Mouse (Mus musculus) limb, embryonic 14.5 days (tissue): ENCODE measurements around the gene Plekhm1. TPM values are rescaled to one million over a fixed set of nuclear protein-coding genes. Genes with fewer than 3 reads are reported as not detected.

Experiments used
- ATAC-seq: fragments of 200-750 bp; cut with Nextera tagmentation; 2 replicates; pipeline ENCODE4 v1.8.0; 2017; ENCODE audit warnings: low read depth, moderate number of reproducible peaks, moderate TSS enrichment; ENCODE audit not compliant: low FRiP score
- DNase-seq: peaks from one replicate; pipeline ENCODE4 v3.0.0-alpha.2; 2015; ENCODE audit warnings: low spot score
- H3K27ac ChIP-seq: fragments of 300-500 bp; sonication (generic); replicated peaks from 2 replicates; pipeline ENCODE4 v1.5.1; 2014; ENCODE audit warnings: low read depth, mild to moderate bottlenecking, low read length, moderate library complexity, mixed read lengths
- H3K27me3 ChIP-seq: fragments of 300-500 bp; sonication (generic); 2 replicates; pipeline ENCODE4 v1.6.1; 2014; ENCODE audit warnings: low read length, mixed read lengths; ENCODE audit not compliant: control insufficient read depth, insufficient read depth
- H3K36me3 ChIP-seq: fragments of 300-500 bp; sonication (generic); 2 replicates; pipeline ENCODE4 v1.6.1; 2014; ENCODE audit warnings: mild to moderate bottlenecking, low read length, moderate library complexity, mixed read lengths; ENCODE audit not compliant: control insufficient read depth, insufficient read depth
- H3K4me1 ChIP-seq: fragments of 300-500 bp; sonication (generic); 2 replicates; pipeline ENCODE4 v1.6.1; 2014; ENCODE audit warnings: antibody characterized with exemption, low read length, mixed read lengths; ENCODE audit not compliant: control insufficient read depth, insufficient read depth
- H3K4me2 ChIP-seq: fragments of 300-500 bp; sonication (generic); replicated peaks from 2 replicates; pipeline ENCODE4 v1.6.1; 2014; ENCODE audit warnings: low read depth, mild to moderate bottlenecking, low read length, moderate library complexity; ENCODE audit not compliant: severe bottlenecking
- H3K4me3 ChIP-seq: fragments of 300-500 bp; sonication (generic); replicated peaks from 2 replicates; pipeline ENCODE4 v1.5.1; 2014; ENCODE audit warnings: low read length
- H3K9ac ChIP-seq: fragments of 300-500 bp; sonication (generic); 2 replicates; pipeline ENCODE4 v1.6.1; 2014; ENCODE audit warnings: mild to moderate bottlenecking, low read depth, low read length, moderate library complexity; ENCODE audit not compliant: severe bottlenecking
- H3K9me3 ChIP-seq: fragments of 300-500 bp; sonication (generic); 2 replicates; pipeline ENCODE4 v1.6.1; 2016; ENCODE audit warnings: low read length; ENCODE audit not compliant: control insufficient read depth
- POLR2A ChIP-seq: fragments of 200-500 bp; IDR thresholded peaks from 2 replicates; pipeline ENCODE4 v1.8.0; 2012; ENCODE audit warnings: inconsistent platforms, mild to moderate bottlenecking, moderate library complexity, borderline replicate concordance; ENCODE audit not compliant: insufficient read depth, insufficient read length; ENCODE audit errors: extremely low read depth
- WGBS: fragments of 180-500 bp; shearing (Covaris S2); extraction: QIAGEN DNeasy Blood & Tissue Kit; methylation state at CpG from one replicate; pipeline ENCODE4 v1.1.7; 2014; 5-methylcytosine and 5-hydroxymethylcytosine counted together
- polyA plus RNA-seq, 2 experiments: library from polyadenylated mRNA; depleted of rRNA in 1 of 2; stranded (reverse) in 1 of 2; unstranded in 1 of 2; fragments of >200 nt; fragmentation: Nextera tagmentation in 1 of 2; extraction: Ambion mirVana in 1 of 2; gene quantifications; 2 replicates each; pipeline versions ENCODE4 v1.2.1 to v1.2.3; 2012 to 2014

The Plekhm1 gene
- polyA plus RNA-seq, 2 experiments, result 9.6 to 11.8 TPM

DNA sequence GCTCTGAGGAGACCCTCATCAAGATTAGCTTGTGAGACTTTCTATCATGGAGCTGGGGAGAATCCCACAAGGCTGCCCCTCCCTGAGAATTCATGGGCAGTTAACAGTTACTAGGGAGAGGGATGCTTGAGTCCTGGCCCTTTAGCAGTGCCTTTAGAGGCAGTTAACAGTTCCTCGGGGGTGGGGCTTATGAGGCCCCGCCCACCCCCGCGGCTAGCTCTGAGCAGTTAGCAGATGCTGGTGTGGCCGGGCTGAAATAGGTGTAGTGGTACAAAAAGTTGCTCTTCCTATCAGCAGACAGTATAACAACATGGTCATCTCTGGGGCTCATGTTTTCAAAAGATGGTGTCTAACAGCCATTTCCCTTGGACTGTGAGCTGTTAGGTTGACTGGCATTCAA, 12.5 kb upstream of the Plekhm1 start:
- ATAC-seq (no peak), DNase-seq (no peak)
- Histone ChIP-seq H3K36me3 (no peaks in the 10 kb centered on the region), H3K4me2 (no peak overlapping the region), H3K27ac (no peak overlapping the region), H3K9me3 (no peaks in the 10 kb centered on the region), H3K4me3 (no peak overlapping the region), H3K27me3 (no peaks in the 10 kb centered on the region), H3K4me1 (no peaks in the 10 kb centered on the region), H3K9ac (no peak overlapping the region)
- WGBS, result 17% methylated on average over 5 of the region's 5 CpGs
- TF ChIP-seq POLR2A, result no peak

DNA sequence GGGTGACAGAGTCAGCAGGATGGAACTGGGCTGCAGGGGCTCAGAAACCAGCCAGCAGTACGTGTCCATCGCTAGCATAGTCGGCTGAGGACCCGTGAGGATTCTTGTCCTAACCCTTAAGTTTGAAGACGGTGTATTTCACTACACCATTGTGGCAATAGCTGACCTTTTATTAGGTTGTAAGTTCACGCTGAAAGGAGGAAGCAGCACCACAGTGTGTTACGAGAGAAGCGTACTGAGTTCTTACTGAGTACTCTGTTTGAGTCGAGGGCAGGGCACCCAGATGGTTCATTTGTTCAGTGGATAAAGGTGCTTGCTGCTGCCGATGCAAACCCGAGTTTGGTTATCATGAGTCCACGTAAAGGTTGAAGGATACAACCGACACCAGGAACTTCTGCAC, 7.2 kb upstream of the Plekhm1 start:
- ATAC-seq (no peak), DNase-seq (no peak)
- no peak overlapping the region for H3K9ac ChIP-seq
- no peak overlapping the region for H3K27ac ChIP-seq
- H3K36me3 ChIP-seq, result no peaks in the 10 kb centered on the region
- H3K4me3 ChIP-seq, result no peak overlapping the region
- H3K27me3 ChIP-seq, result no peaks in the 10 kb centered on the region
- TF ChIP-seq POLR2A, result no peak
- H3K4me2 ChIP-seq, result no peak overlapping the region
- WGBS, result 82% methylated on average over 13 of the region's 13 CpGs
- no peaks in the 10 kb centered on the region for H3K4me1 ChIP-seq
- no peaks in the 10 kb centered on the region for H3K9me3 ChIP-seq

DNA sequence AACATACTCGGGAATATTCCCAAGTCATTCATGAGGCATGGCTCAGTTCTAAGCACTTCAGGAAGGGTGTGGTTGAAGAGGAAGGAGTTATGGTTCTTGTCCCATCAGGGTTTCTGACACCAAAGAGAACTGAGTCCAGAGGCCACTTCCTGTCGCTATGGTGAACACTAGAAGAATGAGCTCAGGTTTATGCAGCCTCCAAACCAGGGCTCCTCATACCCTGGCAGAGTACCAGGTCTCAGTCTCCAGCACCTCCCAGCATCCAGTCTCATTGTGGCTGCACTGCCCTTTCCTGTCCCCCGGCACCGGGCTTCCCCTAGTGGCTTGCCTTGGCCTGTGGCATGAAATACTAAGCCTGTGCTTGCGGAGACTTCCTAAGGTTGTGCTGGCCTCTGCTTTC, 6.7 kb upstream of the Plekhm1 start:
- WGBS, result 78% methylated on average over 5 of the region's 5 CpGs
- ATAC-seq, result no peak
- no peak overlapping the region for H3K4me3 ChIP-seq

DNA sequence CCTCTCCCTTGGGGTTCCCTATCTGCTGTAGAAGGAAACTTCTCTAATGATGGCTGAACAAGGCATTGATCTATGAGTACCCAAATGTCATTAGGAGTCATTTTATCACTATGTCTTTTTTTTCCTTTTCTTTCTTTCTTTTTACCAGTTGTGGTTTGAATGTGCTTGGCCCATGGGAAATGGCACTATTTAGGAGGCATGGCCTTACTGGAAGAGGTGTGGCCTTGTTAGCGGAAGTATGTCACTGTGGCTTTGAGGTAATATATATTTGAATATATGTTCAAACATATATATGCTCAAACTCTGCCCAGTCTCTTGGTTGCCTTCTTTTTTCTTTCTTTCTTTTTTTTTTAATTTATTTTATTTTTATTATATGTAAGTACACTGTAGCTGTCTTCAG, 1.0 kb upstream of the Plekhm1 start:
- Histone ChIP-seq H3K9ac (no peak overlapping the region), H3K27me3 (no peaks in the 10 kb centered on the region), H3K9me3 (no peaks in the 10 kb centered on the region), H3K4me3 (no peak overlapping the region; the same call in 1 of the 2 replicates), H3K36me3 (no peaks in the 10 kb centered on the region), H3K4me2 (no peak overlapping the region), H3K4me1 (peaks cover 4% of the 10 kb centered on the region; the same call in 1 of the 2 replicates), H3K27ac (no peak overlapping the region)
- WGBS, result 87% methylated on average over 1 of the region's 1 CpGs
- ATAC-seq (no peak), DNase-seq (no peak)
- TF ChIP-seq POLR2A, result no peak

More for the DNA sequence above, 6.7 kb upstream of the Plekhm1 start:
- no peak overlapping the region for H3K4me2 ChIP-seq
- H3K9ac ChIP-seq, result no peak overlapping the region
- H3K27ac ChIP-seq, result no peak overlapping the region
- H3K4me1 ChIP-seq, result no peaks in the 10 kb centered on the region
- no peaks in the 10 kb centered on the region for H3K36me3 ChIP-seq
- H3K9me3 ChIP-seq, result no peaks in the 10 kb centered on the region
- no peaks in the 10 kb centered on the region for H3K27me3 ChIP-seq
- TF ChIP-seq POLR2A, result no peak
- no peak for DNase-seq

DNA sequence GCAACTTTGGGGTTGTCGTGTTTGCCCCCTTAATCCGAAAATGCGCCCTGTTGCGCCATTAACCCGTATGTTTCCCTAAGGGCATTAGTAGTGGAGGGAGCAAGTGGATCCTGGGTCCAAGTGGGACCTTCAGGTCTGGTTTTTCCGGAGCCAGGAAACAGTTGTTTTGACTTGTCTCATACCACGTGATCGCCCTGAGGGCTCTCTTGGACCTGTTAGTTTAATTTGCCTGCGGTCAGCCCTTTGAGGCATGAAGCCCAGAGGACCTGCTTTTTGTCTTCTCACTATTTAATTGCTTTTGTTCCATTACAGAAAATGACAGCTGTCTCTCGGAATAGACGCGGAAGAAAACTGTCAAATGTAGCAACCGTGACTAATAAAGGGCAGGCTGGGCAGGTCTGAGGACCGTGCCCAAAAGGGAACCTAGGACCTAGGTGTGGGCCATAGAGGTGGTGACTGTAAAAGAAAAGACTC, 500 bp upstream of the Plekhm1 start:
- ATAC-seq (no peak; the same call in 1 of the 2 replicates), DNase-seq (no peak)
- peak overlapping the region; percentile 89 for H3K4me2 ChIP-seq
- H3K4me3 ChIP-seq, result peak overlapping the region; percentile 84
- H3K9me3 ChIP-seq, result no peaks in the 10 kb centered on the region
- no peaks in the 10 kb centered on the region for H3K36me3 ChIP-seq
- peak overlapping the region; percentile 78 for H3K9ac ChIP-seq
- peaks cover 4% of the 10 kb centered on the region; the same call in 1 of the 2 replicates for H3K4me1 ChIP-seq
- 2% methylated on average over 14 of the region's 14 CpGs for WGBS
- TF ChIP-seq POLR2A, result no peak
- no peak overlapping the region for H3K27ac ChIP-seq
- no peaks in the 10 kb centered on the region for H3K27me3 ChIP-seq
